Mouse (Mus musculus) lung, embryonic 14.5 days (tissue): ENCODE results near the gene Ttll5. TPM values are rescaled to one million over a fixed set of nuclear protein-coding genes. Genes with fewer than 3 reads are reported as not detected.
A peak's percentile ranks its signal among the peaks of the same experiment; 100 is the strongest.

Experiments used
- ATAC-seq: fragments of 200-750 bp; cut with Nextera tagmentation; 2 replicates; pipeline ENCODE4 v1.8.0; 2017; ENCODE audit warnings: mild to moderate bottlenecking, moderate TSS enrichment, moderate library complexity; ENCODE audit not compliant: insufficient read depth
- DNase-seq: peaks from one replicate; pipeline ENCODE4 v3.0.0-alpha.2; 2015
- H3K27ac ChIP-seq: fragments of 300-500 bp; sonication (generic); 2 replicates; pipeline ENCODE4 v1.5.1; 2014; ENCODE audit warnings: low read depth, mild to moderate bottlenecking, moderate library complexity
- H3K27me3 ChIP-seq: fragments of 300-500 bp; sonication (generic); 2 replicates; pipeline ENCODE4 v1.6.1; 2014; ENCODE audit warnings: low read length, control low read depth; ENCODE audit not compliant: insufficient read depth
- H3K36me3 ChIP-seq: fragments of 300-500 bp; sonication (generic); 2 replicates; pipeline ENCODE4 v1.6.1; 2014; ENCODE audit warnings: control low read depth; ENCODE audit not compliant: insufficient read depth
- H3K4me1 ChIP-seq: fragments of 300-500 bp; sonication (generic); 2 replicates; pipeline ENCODE4 v1.6.1; 2014; ENCODE audit warnings: antibody characterized with exemption, control low read depth; ENCODE audit not compliant: insufficient read depth
- H3K4me2 ChIP-seq: fragments of 300-500 bp; sonication (generic); 2 replicates; pipeline ENCODE4 v1.6.1; 2014; ENCODE audit warnings: mild to moderate bottlenecking
- H3K4me3 ChIP-seq: fragments of 300-500 bp; sonication (generic); 2 replicates; pipeline ENCODE4 v1.5.1; 2014; ENCODE audit warnings: low read depth, low read length
- H3K9ac ChIP-seq: fragments of 300-500 bp; sonication (generic); 2 replicates; pipeline ENCODE4 v1.6.1; 2014
- H3K9me3 ChIP-seq: fragments of 300-500 bp; sonication (generic); 2 replicates; pipeline ENCODE4 v1.6.1; 2016; ENCODE audit warnings: low read depth, low read length, control low read depth
- CTCF ChIP-seq: IDR thresholded peaks from 2 replicates; pipeline ENCODE4 v1.5.1; 2016; ENCODE audit warnings: antibody characterized with exemption, low read depth
- WGBS: fragments of 180-500 bp; shearing (Covaris S2); extraction: QIAGEN DNeasy Blood & Tissue Kit; methylation state at CpG from one replicate; pipeline ENCODE4 v1.1.7; 2014; 5-methylcytosine and 5-hydroxymethylcytosine counted together
- polyA plus RNA-seq: library from polyadenylated mRNA; unstranded; fragments of >200 nt; fragmentation: Nextera tagmentation; extraction: Ambion mirVana; gene quantifications from 2 replicates; pipeline ENCODE4 v1.2.1, GENCODE M21; 2014

The Ttll5 gene
- polyA plus RNA-seq, 1 experiment from 2014 or later, result 21.3 TPM

GRCm38 (mm10) chr12:86059341-86059740, 234.9 kb downstream of the Ttll5 start:
- Histone ChIP-seq H3K4me3 (no peak overlapping the region), H3K27me3 (no peaks in the 10 kb centered on the region), H3K4me2 (no peak overlapping the region), H3K36me3 (peaks cover 67% of the 10 kb centered on the region), H3K27ac (no peak overlapping the region), H3K9ac (no peak overlapping the region), H3K4me1 (no peaks in the 10 kb centered on the region), H3K9me3 (no peaks in the 10 kb centered on the region)
- ATAC-seq (no peak), DNase-seq (no peak)
- 32% methylated on average over 6 of the region's 6 CpGs for whole genome bisulfite sequencing
- no peak for TF ChIP-seq CTCF

GRCm38 (mm10) chr12:86064796-86065195, 240.3 kb downstream of the Ttll5 start:
- no peak overlapping the region for H3K4me3 ChIP-seq
- H3K4me1 ChIP-seq, result no peaks in the 10 kb centered on the region
- H3K4me2 ChIP-seq, result no peak overlapping the region
- ATAC-seq (no peak), DNase-seq (no peak)
- TF ChIP-seq CTCF, result no peak
- H3K27ac ChIP-seq, result no peak overlapping the region
- peaks cover 59% of the 10 kb centered on the region for H3K36me3 ChIP-seq
- H3K9ac ChIP-seq, result no peak overlapping the region
- no peaks in the 10 kb centered on the region for H3K9me3 ChIP-seq
- no peaks in the 10 kb centered on the region for H3K27me3 ChIP-seq

GRCm38 (mm10) chr12:86071432-86071831, 247.0 kb downstream of the Ttll5 start:
- H3K36me3 ChIP-seq, result peaks cover 22% of the 10 kb centered on the region; the same call in 1 of the 2 replicates
- no peak overlapping the region for H3K9ac ChIP-seq
- no peaks in the 10 kb centered on the region for H3K4me1 ChIP-seq
- H3K27ac ChIP-seq, result no peak overlapping the region
- no peak overlapping the region for H3K4me3 ChIP-seq
- DNase-seq (no peak), ATAC-seq (no peak)
- no peak overlapping the region for H3K4me2 ChIP-seq
- H3K9me3 ChIP-seq, result no peaks in the 10 kb centered on the region
- WGBS, result 82% methylated on average over 6 of the region's 6 CpGs
- no peaks in the 10 kb centered on the region for H3K27me3 ChIP-seq
- TF ChIP-seq CTCF, result no peak

GRCm38 (mm10) chr12:86074681-86075080, 250.2 kb downstream of the Ttll5 start:
- H3K4me2 ChIP-seq, result peak overlapping the region; percentile 86; the same call in 1 of the 2 replicates

GRCm38 (mm10) chr12:86075358-86075757, 250.9 kb downstream of the Ttll5 start:
- Histone ChIP-seq H3K4me2 (peak overlapping the region; percentile 86), H3K4me1 (0 out of 2 replicates have a peak, but pooled peaks cover 6% of the 10 kb centered on the region), H3K27me3 (no peaks in the 10 kb centered on the region), H3K9me3 (no peaks in the 10 kb centered on the region), H3K9ac (no peak overlapping the region), H3K4me3 (peak overlapping the region; percentile 55), H3K36me3 (no peaks in the 10 kb centered on the region; the same call in 1 of the 2 replicates), H3K27ac (no peak overlapping the region)
- ATAC-seq (no peak), DNase-seq (no peak)
- TF ChIP-seq CTCF, result no peak
- WGBS, result 82% methylated on average over 7 of the region's 7 CpGs

More at GRCm38 (mm10) chr12:86074681-86075080, 250.2 kb downstream of the Ttll5 start:
- Histone ChIP-seq H3K36me3 (no peaks in the 10 kb centered on the region; the same call in 1 of the 2 replicates), H3K4me3 (0 out of 2 replicates have a peak overlapping the region, but pooled peaks have one; percentile 4), H3K4me1 (0 out of 2 replicates have a peak, but pooled peaks cover 6% of the 10 kb centered on the region), H3K27me3 (no peaks in the 10 kb centered on the region), H3K27ac (no peak overlapping the region), H3K9me3 (no peaks in the 10 kb centered on the region), H3K9ac (no peak overlapping the region)
- no peak for TF ChIP-seq CTCF
- 71% methylated on average over 12 of the region's 12 CpGs for WGBS
- DNase-seq, result no peak
- ATAC-seq, result no peak

- Histone ChIP-seq H3K27me3 (no peaks in the 10 kb centered on the region), H3K4me3 (peak overlapping the region; percentile 55), H3K4me2 (peak overlapping the region; percentile 86), H3K27ac (no peak overlapping the region), H3K4me1 (0 out of 2 replicates have a peak, but pooled peaks cover 6% of the 10 kb centered on the region), H3K9ac (peak overlapping the region; percentile 80), H3K9me3 (no peaks in the 10 kb centered on the region), H3K36me3 (no peaks in the 10 kb centered on the region; the same call in 1 of the 2 replicates)
- ATAC-seq, result no peak
- peak; percentile 57 for DNase-seq
- peak; percentile 64 for TF ChIP-seq CTCF
- 9% methylated on average over 13 of the region's 13 CpGs for WGBS
Observed at GRCm38 (mm10) chr12:86076321-86076901, 252.0 kb downstream of the Ttll5 start.

GRCm38 (mm10) chr12:86077322-86077721, 252.9 kb downstream of the Ttll5 start:
- H3K4me2 ChIP-seq, result peak overlapping the region; percentile 86

More at GRCm38 (mm10) chr12:86077322-86077721, 252.9 kb downstream of the Ttll5 start:
- ATAC-seq (no peak), DNase-seq (peak; percentile 8)
- 19% methylated on average over 8 of the region's 8 CpGs for WGBS
- H3K27ac ChIP-seq, result peak overlapping the region; percentile 98; the same call in 1 of the 2 replicates
- H3K9ac ChIP-seq, result peak overlapping the region; percentile 80
- no peaks in the 10 kb centered on the region for H3K9me3 ChIP-seq
- H3K4me3 ChIP-seq, result peak overlapping the region; percentile 55
- no peaks in the 10 kb centered on the region for H3K27me3 ChIP-seq
- TF ChIP-seq CTCF, result no peak
- H3K4me1 ChIP-seq, result 0 out of 2 replicates have a peak, but pooled peaks cover 6% of the 10 kb centered on the region
- no peaks in the 10 kb centered on the region for H3K36me3 ChIP-seq
